Mouse (Mus musculus) MEL (cell line): Measurements from ENCODE around the gene Npy.

Experiments used
- CHD2 ChIP-seq: IDR thresholded peaks from 2 replicates; pipeline ENCODE4 v1.6.1; 2011; ENCODE audit warnings: low read length, improper control_type of control experiment
- NELFE ChIP-seq: IDR thresholded peaks from 2 replicates; pipeline ENCODE4 v1.6.1; 2011; ENCODE audit warnings: low read depth, low read length, improper control_type of control experiment
- NRF1 ChIP-seq: IDR thresholded peaks from 2 replicates; pipeline ENCODE4 v1.6.1; 2014; ENCODE audit warnings: low read depth, mild to moderate bottlenecking, inconsistent platforms, low read length, improper control_type of control experiment, moderate library complexity; ENCODE audit not compliant: poor library complexity, insufficient read depth, severe bottlenecking
- POLR2A ChIP-seq, 2 experiments: IDR thresholded peaks; 2 replicates each; pipeline ENCODE4 v1.6.1; 2011 to 2012; ENCODE audit warnings: low read length in 2 of 2, mild to moderate bottlenecking in 2 of 2, control low read depth in 1 of 2, improper control_type of control experiment in 1 of 2, low read depth in 1 of 2, moderate library complexity in 1 of 2; ENCODE audit not compliant: control insufficient read depth in 1 of 2, insufficient read depth in 1 of 2, poor library complexity in 1 of 2
- POLR2AphosphoS2 ChIP-seq: IDR thresholded peaks from 2 replicates; pipeline ENCODE4 v1.6.1; 2011; ENCODE audit warnings: low read length, improper control_type of control experiment
- POLR2AphosphoS5 ChIP-seq: IDR thresholded peaks from 2 replicates; pipeline ENCODE4 v1.6.1; 2012; ENCODE audit warnings: low read depth, borderline replicate concordance, mild to moderate bottlenecking, inconsistent platforms, low read length, moderate library complexity, mixed read lengths

DNA sequence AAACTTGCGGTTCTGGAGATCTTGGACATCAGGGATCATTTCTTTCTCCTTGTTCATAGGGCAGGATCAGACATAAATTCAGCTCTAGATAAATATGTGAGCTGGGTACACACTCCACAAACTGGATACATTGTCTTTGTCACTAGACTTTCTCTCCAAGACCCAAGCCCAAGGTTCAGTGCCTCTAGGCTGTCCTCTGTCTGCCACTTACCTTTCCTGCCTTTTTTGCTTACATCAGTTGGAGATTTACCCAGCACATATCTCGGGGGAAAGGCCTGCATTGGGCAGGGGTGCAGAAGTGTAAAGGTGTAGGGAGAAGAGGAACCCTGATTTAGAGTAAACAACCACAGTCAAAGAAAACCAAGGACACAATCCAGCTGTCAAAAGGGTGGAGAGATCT lies 1.3 kb downstream of the Npy start:
- no peak for TF ChIP-seq POLR2A (IDR thresholded peaks at IDR 0.05; ENCODE audit: control insufficient read depth in 1 of 2, insufficient read depth in 1 of 2, low read depth in 1 of 2, low read length in 2 of 2, poor library complexity in 1 of 2)
- TF ChIP-seq NELFE, result no peak
- TF ChIP-seq CHD2, result no peak
- no peak for TF ChIP-seq POLR2AphosphoS2
- no peak for TF ChIP-seq NRF1
- no peak for TF ChIP-seq POLR2AphosphoS5
